Mouse (Mus musculus) midbrain, embryonic 16.5 days (tissue): ENCODE measurements around the gene Pxdn. TPM values are rescaled to one million over a fixed set of nuclear protein-coding genes. Genes with fewer than 3 reads are reported as not detected.

Source experiments
- ATAC-seq: fragments of 200-750 bp; cut with Nextera tagmentation; 2 replicates; pipeline ENCODE4 v1.8.0; 2017; ENCODE audit warnings: moderate TSS enrichment
- H3K27ac ChIP-seq: fragments of 300-500 bp; sonication (generic); 2 replicates; pipeline ENCODE4 v1.5.1; 2014; ENCODE audit warnings: mild to moderate bottlenecking, low read length, mixed read lengths
- H3K27me3 ChIP-seq: fragments of 300-500 bp; sonication (generic); 2 replicates; pipeline ENCODE4 v1.6.1; 2014; ENCODE audit warnings: low read depth, low read length, mixed read lengths; ENCODE audit not compliant: control insufficient read depth, insufficient read depth
- H3K36me3 ChIP-seq: fragments of 300-500 bp; sonication (generic); 2 replicates; pipeline ENCODE4 v1.6.1; 2014; ENCODE audit warnings: mild to moderate bottlenecking, low read length, moderate library complexity, mixed read lengths; ENCODE audit not compliant: control insufficient read depth, insufficient read depth
- H3K4me1 ChIP-seq: fragments of 300-500 bp; sonication (generic); 2 replicates; pipeline ENCODE4 v1.6.1; 2014; ENCODE audit warnings: mild to moderate bottlenecking, low read length, mixed read lengths; ENCODE audit not compliant: control insufficient read depth, insufficient read depth
- H3K4me2 ChIP-seq: fragments of 300-500 bp; sonication (generic); 2 replicates; pipeline ENCODE4 v1.6.1; 2014; ENCODE audit warnings: mild to moderate bottlenecking, low read length, mixed read lengths
- H3K4me3 ChIP-seq: fragments of 300-500 bp; sonication (generic); 2 replicates; pipeline ENCODE4 v1.5.1; 2014; ENCODE audit warnings: low read depth, mild to moderate bottlenecking, low read length, moderate library complexity, mixed read lengths
- H3K9ac ChIP-seq: fragments of 300-500 bp; sonication (generic); 2 replicates; pipeline ENCODE4 v1.6.1; 2014; ENCODE audit warnings: low read depth, low read length, mixed read lengths
- H3K9me3 ChIP-seq: fragments of 300-500 bp; sonication (generic); replicated peaks from 2 replicates; pipeline ENCODE4 v1.6.1; 2014; ENCODE audit warnings: mild to moderate bottlenecking, low read length, mixed read lengths; ENCODE audit not compliant: control insufficient read depth, poor library complexity, severe bottlenecking
- WGBS: fragments of 180-500 bp; shearing (Covaris S2); extraction: QIAGEN DNeasy Blood & Tissue Kit; methylation state at CpG from one replicate; pipeline ENCODE4 v1.1.7; 2014; 5-methylcytosine and 5-hydroxymethylcytosine counted together
- polyA plus RNA-seq: library from polyadenylated mRNA; unstranded; fragments of >200 nt; fragmentation: Nextera tagmentation; extraction: Ambion mirVana; gene quantifications from 2 replicates; pipeline ENCODE4 v1.2.1, GENCODE M21; 2015

Gene Pxdn
- polyA plus RNA-seq, 1 experiment from 2014 or later: 53.3 TPM

- H3K4me3 ChIP-seq: no peak overlapping the region
Measured at GRCm38 (mm10) chr12:29961041-29961440, 23.6 kb downstream of the Pxdn start.

GRCm38 (mm10) chr12:29965016-29965415 lies 27.6 kb downstream of the Pxdn start:
- H3K9ac ChIP-seq: no peak overlapping the region
- WGBS: 88% methylated on average over 6 of the region's 6 CpGs
- H3K36me3 ChIP-seq: no peaks in the 10 kb centered on the region
- H3K4me1 ChIP-seq: no peaks in the 10 kb centered on the region; the same call in 1 of the 2 replicates
- no peak overlapping the region for H3K27ac ChIP-seq
- no peak for ATAC-seq
- H3K9me3 ChIP-seq: no peaks in the 10 kb centered on the region
- H3K4me3 ChIP-seq: no peak overlapping the region
- no peaks in the 10 kb centered on the region for H3K27me3 ChIP-seq
- H3K4me2 ChIP-seq: no peak overlapping the region

More at GRCm38 (mm10) chr12:29961041-29961440, 23.6 kb downstream of the Pxdn start:
- 73% methylated on average over 1 of the region's 1 CpGs for WGBS
- Histone ChIP-seq H3K27ac (no peak overlapping the region), H3K36me3 (no peaks in the 10 kb centered on the region), H3K4me2 (no peak overlapping the region), H3K4me1 (no peaks in the 10 kb centered on the region; the same call in 1 of the 2 replicates), H3K9ac (no peak overlapping the region), H3K27me3 (no peaks in the 10 kb centered on the region), H3K9me3 (no peaks in the 10 kb centered on the region)
- ATAC-seq: no peak

GRCm38 (mm10) chr12:29971795-29972464 lies 34.5 kb downstream of the Pxdn start:
- ATAC-seq: no peak
- WGBS: 88% methylated on average over 7 of the region's 7 CpGs
- Histone ChIP-seq H3K4me2 (no peak overlapping the region), H3K36me3 (peaks cover 5% of the 10 kb centered on the region), H3K9me3 (no peaks in the 10 kb centered on the region), H3K27ac (no peak overlapping the region), H3K4me1 (no peaks in the 10 kb centered on the region), H3K9ac (no peak overlapping the region), H3K27me3 (no peaks in the 10 kb centered on the region), H3K4me3 (no peak overlapping the region)

GRCm38 (mm10) chr12:29972533-29972932 lies 35.1 kb downstream of the Pxdn start:
- H3K36me3 ChIP-seq: peaks cover 5% of the 10 kb centered on the region
- no peak overlapping the region for H3K9ac ChIP-seq
- no peak overlapping the region for H3K4me3 ChIP-seq
- H3K4me2 ChIP-seq: no peak overlapping the region
- 94% methylated on average over 6 of the region's 6 CpGs for WGBS
- ATAC-seq: no peak
- H3K27ac ChIP-seq: no peak overlapping the region
- H3K27me3 ChIP-seq: no peaks in the 10 kb centered on the region
- H3K4me1 ChIP-seq: no peaks in the 10 kb centered on the region
- H3K9me3 ChIP-seq: no peaks in the 10 kb centered on the region

- no peaks in the 10 kb centered on the region for H3K27me3 ChIP-seq
- H3K4me3 ChIP-seq: no peak overlapping the region
- no peak for ATAC-seq
- no peaks in the 10 kb centered on the region for H3K9me3 ChIP-seq
- no peak overlapping the region for H3K4me2 ChIP-seq
- H3K9ac ChIP-seq: no peak overlapping the region
- no peaks in the 10 kb centered on the region for H3K4me1 ChIP-seq
- H3K27ac ChIP-seq: no peak overlapping the region
- WGBS: 90% methylated on average over 8 of the region's 8 CpGs
- peaks cover 24% of the 10 kb centered on the region for H3K36me3 ChIP-seq
Measured at GRCm38 (mm10) chr12:29980076-29980475, 42.7 kb downstream of the Pxdn start.

GRCm38 (mm10) chr12:29981722-29982293 lies 44.4 kb downstream of the Pxdn start:
- Histone ChIP-seq H3K9me3 (no peaks in the 10 kb centered on the region), H3K4me2 (no peak overlapping the region), H3K4me3 (no peak overlapping the region), H3K27me3 (no peaks in the 10 kb centered on the region), H3K27ac (no peak overlapping the region), H3K36me3 (peaks cover 38% of the 10 kb centered on the region), H3K9ac (no peak overlapping the region), H3K4me1 (no peaks in the 10 kb centered on the region)
- 93% methylated on average over 7 of the region's 7 CpGs for WGBS
- ATAC-seq: no peak

- H3K36me3 ChIP-seq: peaks cover 43% of the 10 kb centered on the region
- 96% methylated on average over 9 of the region's 9 CpGs for WGBS
- no peak for ATAC-seq
Measured at GRCm38 (mm10) chr12:29983190-29983589, 45.8 kb downstream of the Pxdn start.

GRCm38 (mm10) chr12:29985126-29985525 lies 47.7 kb downstream of the Pxdn start:
- WGBS: 90% methylated on average over 6 of the region's 6 CpGs
- no peaks in the 10 kb centered on the region for H3K4me1 ChIP-seq
- H3K9ac ChIP-seq: no peak overlapping the region
- no peak overlapping the region for H3K4me3 ChIP-seq
- no peak overlapping the region for H3K4me2 ChIP-seq
- H3K36me3 ChIP-seq: peaks cover 43% of the 10 kb centered on the region
- H3K9me3 ChIP-seq: no peaks in the 10 kb centered on the region
- no peak for ATAC-seq
- no peak overlapping the region for H3K27ac ChIP-seq
- H3K27me3 ChIP-seq: no peaks in the 10 kb centered on the region

More at GRCm38 (mm10) chr12:29983190-29983589, 45.8 kb downstream of the Pxdn start:
- H3K9me3 ChIP-seq: no peaks in the 10 kb centered on the region
- no peak overlapping the region for H3K9ac ChIP-seq
- no peaks in the 10 kb centered on the region for H3K4me1 ChIP-seq
- H3K27ac ChIP-seq: no peak overlapping the region
- no peaks in the 10 kb centered on the region for H3K27me3 ChIP-seq
- no peak overlapping the region for H3K4me3 ChIP-seq
- H3K4me2 ChIP-seq: no peak overlapping the region

GRCm38 (mm10) chr12:29986241-29986640 lies 48.8 kb downstream of the Pxdn start:
- H3K4me3 ChIP-seq: no peak overlapping the region
- no peak overlapping the region for H3K27ac ChIP-seq
- peaks cover 51% of the 10 kb centered on the region for H3K36me3 ChIP-seq
- no peak overlapping the region for H3K9ac ChIP-seq
- no peaks in the 10 kb centered on the region for H3K27me3 ChIP-seq
- 94% methylated on average over 10 of the region's 10 CpGs for WGBS
- no peaks in the 10 kb centered on the region for H3K9me3 ChIP-seq
- H3K4me1 ChIP-seq: no peaks in the 10 kb centered on the region
- no peak overlapping the region for H3K4me2 ChIP-seq
- ATAC-seq: no peak
